Mouse (Mus musculus) megakaryocyte, embryonic 14.5 days (primary cell): Measurements from ENCODE around the gene Bag2.

ENCODE experiments used
- FLI1 ChIP-seq: IDR thresholded peaks from 2 replicates; pipeline ENCODE4 v1.6.1; 2012; ENCODE audit warnings: low read length, inconsistent platforms, mixed read lengths
- GATA1 ChIP-seq: IDR thresholded peaks from 3 replicates; pipeline ENCODE4 v1.6.1; 2012; ENCODE audit warnings: mixed read lengths, low read length, inconsistent platforms, borderline replicate concordance

DNA sequence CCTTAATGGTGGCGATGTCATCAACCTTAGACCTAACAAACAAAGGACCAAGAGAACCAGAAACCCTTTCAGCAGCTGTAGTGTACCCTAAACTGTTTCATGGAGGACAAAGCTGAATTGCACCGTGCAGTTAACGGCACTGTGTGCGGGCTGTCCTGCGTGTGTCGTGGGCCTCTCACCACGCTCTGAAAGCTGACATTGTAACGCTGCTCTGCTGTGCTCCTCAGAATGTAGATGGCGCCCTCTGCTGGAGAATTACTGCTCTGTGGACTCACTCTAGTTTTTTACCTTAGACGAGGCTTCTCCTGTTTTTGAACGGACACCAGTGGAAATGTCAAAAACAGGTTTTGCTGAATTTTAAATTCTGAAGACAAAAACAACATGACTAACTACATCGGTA is 18.3 kb downstream of the Bag2 start:
- TF ChIP-seq GATA1 = no peak
- no peak for TF ChIP-seq FLI1
